Mouse (Mus musculus) limb, embryonic 15.5 days (tissue): ENCODE data around the gene Tusc1. TPM values are rescaled to one million over a fixed set of nuclear protein-coding genes. Genes with fewer than 3 reads are reported as not detected.

ENCODE experiments used
- ATAC-seq: fragments of 200-750 bp; cut with Nextera tagmentation; 2 replicates; pipeline ENCODE4 v1.8.0; 2017; ENCODE audit warnings: low read depth, moderate TSS enrichment; ENCODE audit not compliant: insufficient number of reproducible peaks, low FRiP score, low TSS enrichment
- H3K27ac ChIP-seq: fragments of 300-500 bp; sonication (generic); 2 replicates; pipeline ENCODE4 v1.5.1; 2015; ENCODE audit warnings: moderate library complexity, mild to moderate bottlenecking, inconsistent platforms
- H3K27me3 ChIP-seq: fragments of 300-500 bp; sonication (generic); 2 replicates; pipeline ENCODE4 v1.6.1; 2015; ENCODE audit warnings: inconsistent platforms
- H3K36me3 ChIP-seq: fragments of 300-500 bp; sonication (generic); 2 replicates; pipeline ENCODE4 v1.6.1; 2015; ENCODE audit warnings: inconsistent platforms
- H3K4me1 ChIP-seq: fragments of 300-500 bp; sonication (generic); 2 replicates; pipeline ENCODE4 v1.6.1; 2015; ENCODE audit warnings: inconsistent platforms
- H3K4me2 ChIP-seq: fragments of 300-500 bp; sonication (generic); 2 replicates; pipeline ENCODE4 v1.6.1; 2015; ENCODE audit warnings: mild to moderate bottlenecking, inconsistent platforms
- H3K4me3 ChIP-seq: fragments of 300-500 bp; sonication (generic); 2 replicates; pipeline ENCODE4 v1.5.1; 2015; ENCODE audit warnings: mild to moderate bottlenecking, inconsistent platforms
- H3K9ac ChIP-seq: fragments of 300-500 bp; sonication (generic); 2 replicates; pipeline ENCODE4 v1.6.1; 2015; ENCODE audit warnings: inconsistent platforms
- H3K9me3 ChIP-seq: fragments of 300-500 bp; sonication (generic); 2 replicates; pipeline ENCODE4 v1.6.1; 2016; ENCODE audit warnings: inconsistent platforms
- WGBS: fragments of 180-500 bp; shearing (Covaris S2); methylation state at CpG from one replicate; pipeline ENCODE4 v1.1.7; 2015; 5-methylcytosine and 5-hydroxymethylcytosine counted together
- polyA plus RNA-seq: library from polyadenylated mRNA; unstranded; fragments of >200 nt; fragmentation: Nextera tagmentation; extraction: Ambion mirVana; gene quantifications from 2 replicates; pipeline ENCODE4 v1.2.1, GENCODE M21; 2015

Tusc1 gene
- 4.8 and 5.9 TPM in 2 replicates for polyA plus RNA-seq

- H3K27me3 ChIP-seq, result no peaks in the 10 kb centered on the region
- H3K4me2 ChIP-seq, result peak within 1 kb of the TSS; percentile 88
- peak; percentile 79 for ATAC-seq
- H3K27ac ChIP-seq, result peak within 1 kb of the TSS; percentile 95
- H3K9me3 ChIP-seq, result no peaks in the 10 kb centered on the region
- WGBS, result under 1% methylated on average over 80 of the region's 97 CpGs
- peaks cover 5% of the 10 kb centered on the region; the same call in 1 of the 2 replicates for H3K4me1 ChIP-seq
- peak within 1 kb of the TSS; percentile 91 for H3K9ac ChIP-seq
- no peaks in the 10 kb centered on the region for H3K36me3 ChIP-seq
- H3K4me3 ChIP-seq, result peak within 1 kb of the TSS; percentile 74
These were observed at the start of gene Tusc1 for GRCm38 (mm10) chr4:93335118-93336003. TSS of gene Tusc1 (minus strand) at chr4:93335511.

GRCm38 (mm10) chr4:93352930-93353329 lies 17.6 kb upstream of the Tusc1 start:
- no peaks in the 10 kb centered on the region for H3K27me3 ChIP-seq
- no peak overlapping the region for H3K4me3 ChIP-seq
- no peaks in the 10 kb centered on the region for H3K36me3 ChIP-seq
- WGBS, result 74% methylated on average over 2 of the region's 2 CpGs
- H3K4me1 ChIP-seq, result no peaks in the 10 kb centered on the region
- H3K9ac ChIP-seq, result no peak overlapping the region
- no peaks in the 10 kb centered on the region for H3K9me3 ChIP-seq
- H3K27ac ChIP-seq, result no peak overlapping the region
- ATAC-seq, result no peak
- no peak overlapping the region for H3K4me2 ChIP-seq

GRCm38 (mm10) chr4:93344357-93344756 lies 9.0 kb upstream of the Tusc1 start:
- H3K27me3 ChIP-seq, result no peaks in the 10 kb centered on the region
- H3K4me2 ChIP-seq, result no peak overlapping the region
- no peaks in the 10 kb centered on the region for H3K9me3 ChIP-seq
- H3K9ac ChIP-seq, result no peak overlapping the region
- no peaks in the 10 kb centered on the region for H3K36me3 ChIP-seq
- no peak for ATAC-seq
- no peaks in the 10 kb centered on the region for H3K4me1 ChIP-seq
- WGBS, result 89% methylated on average over 2 of the region's 2 CpGs
- no peak overlapping the region for H3K4me3 ChIP-seq
- no peak overlapping the region for H3K27ac ChIP-seq

GRCm38 (mm10) chr4:93341568-93341967 lies 6.3 kb upstream of the Tusc1 start:
- H3K4me2 ChIP-seq, result no peak overlapping the region

GRCm38 (mm10) chr4:93337977-93338376 lies 2.7 kb upstream of the Tusc1 start:
- Histone ChIP-seq H3K9ac (no peak overlapping the region), H3K4me1 (peaks cover 5% of the 10 kb centered on the region; the same call in 1 of the 2 replicates), H3K4me3 (no peak overlapping the region), H3K9me3 (no peaks in the 10 kb centered on the region), H3K4me2 (no peak overlapping the region), H3K27ac (no peak overlapping the region), H3K27me3 (no peaks in the 10 kb centered on the region), H3K36me3 (no peaks in the 10 kb centered on the region)
- WGBS, result 79% methylated on average over 3 of the region's 3 CpGs
- no peak for ATAC-seq

More at GRCm38 (mm10) chr4:93341568-93341967, 6.3 kb upstream of the Tusc1 start:
- H3K9ac ChIP-seq, result no peak overlapping the region
- no peaks in the 10 kb centered on the region for H3K27me3 ChIP-seq
- no peak overlapping the region for H3K4me3 ChIP-seq
- H3K27ac ChIP-seq, result no peak overlapping the region
- no peaks in the 10 kb centered on the region for H3K4me1 ChIP-seq
- no peaks in the 10 kb centered on the region for H3K9me3 ChIP-seq
- no peaks in the 10 kb centered on the region for H3K36me3 ChIP-seq
- ATAC-seq, result no peak

GRCm38 (mm10) chr4:93334636-93335117 lies 634 bp downstream of the Tusc1 start:
- H3K36me3 ChIP-seq, result no peaks in the 10 kb centered on the region
- no peaks in the 10 kb centered on the region for H3K27me3 ChIP-seq
- H3K27ac ChIP-seq, result peak overlapping the region; percentile 95
- peak overlapping the region; percentile 74 for H3K4me3 ChIP-seq
- peak overlapping the region; percentile 88 for H3K4me2 ChIP-seq
- H3K9ac ChIP-seq, result peak overlapping the region; percentile 91
- under 1% methylated on average over 48 of the region's 49 CpGs for WGBS
- peaks cover 5% of the 10 kb centered on the region; the same call in 1 of the 2 replicates for H3K4me1 ChIP-seq
- ATAC-seq, result peak; percentile 89
- H3K9me3 ChIP-seq, result no peaks in the 10 kb centered on the region

- H3K36me3 ChIP-seq, result no peaks in the 10 kb centered on the region
- H3K27ac ChIP-seq, result no peak overlapping the region
- H3K9me3 ChIP-seq, result no peaks in the 10 kb centered on the region
- no peaks in the 10 kb centered on the region for H3K27me3 ChIP-seq
- 84% methylated on average over 3 of the region's 3 CpGs for WGBS
- H3K4me1 ChIP-seq, result no peaks in the 10 kb centered on the region
- H3K4me3 ChIP-seq, result no peak overlapping the region
- no peak overlapping the region for H3K9ac ChIP-seq
- no peak overlapping the region for H3K4me2 ChIP-seq
- ATAC-seq, result no peak
These were observed 27.8 kb downstream of the Tusc1 start for GRCm38 (mm10) chr4:93307486-93307885.

- Histone ChIP-seq H3K27me3 (no peaks in the 10 kb centered on the region), H3K4me1 (no peaks in the 10 kb centered on the region), H3K9me3 (no peaks in the 10 kb centered on the region), H3K27ac (no peak overlapping the region), H3K4me2 (no peak overlapping the region), H3K4me3 (no peak overlapping the region), H3K9ac (no peak overlapping the region), H3K36me3 (no peaks in the 10 kb centered on the region)
- WGBS, result 85% methylated on average over 4 of the region's 4 CpGs
- no peak for ATAC-seq
These were observed 49.2 kb downstream of the Tusc1 start for GRCm38 (mm10) chr4:93286065-93286464.
